Mouse (Mus musculus): ENCODE data around the gene St5. TPM values are rescaled to one million over a fixed set of nuclear protein-coding genes. Genes with fewer than 3 reads are reported as not detected.

The St5 gene
- polyA plus RNA-seq, 1 experiment from 2014 or later, result 35.8 TPM

DNA sequence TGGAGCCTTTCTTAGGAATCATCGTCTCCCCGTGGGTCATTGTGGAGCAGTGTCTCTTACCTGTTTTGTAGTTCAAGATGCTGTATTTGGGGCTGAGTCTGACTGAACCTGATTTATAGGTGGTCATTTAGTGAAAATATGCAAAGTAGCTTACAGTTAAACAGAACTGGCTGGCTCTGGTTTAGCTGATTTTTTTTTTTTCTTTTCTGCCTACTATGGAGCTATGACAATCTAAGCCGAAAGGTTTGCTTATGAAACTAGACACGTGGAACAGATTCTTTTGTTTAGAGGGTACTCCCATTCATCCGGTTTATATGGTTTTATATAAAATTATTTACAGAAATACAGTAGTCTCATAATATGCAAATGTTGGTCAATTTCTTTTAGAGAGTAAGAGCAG is 28.2 kb upstream of the St5 start, which contains the start of gene Ascl3:
Ascl3 (minus strand) TSS at position 101 of the 400 bp plus-strand sequence.
- WGBS, result 91% methylated on average over 5 of the region's 5 CpGs
- no peaks in the 10 kb centered on the region for H3K27me3 ChIP-seq (ENCODE audit: control insufficient read depth, insufficient read depth, low read length)
- H3K9me3 ChIP-seq (ENCODE audit: control insufficient read depth, low read length), result no peaks in the 10 kb centered on the region
- no peak within 1 kb of the TSS for H3K4me2 ChIP-seq (replicated peaks; ENCODE audit: low read depth, low read length)
- ATAC-seq (ENCODE audit: low FRiP score, low TSS enrichment), result no peak
- H3K9ac ChIP-seq (ENCODE audit: low read depth, low read length), result no peak within 1 kb of the TSS
- no peak within 1 kb of the TSS for H3K27ac ChIP-seq (ENCODE audit: low read depth, low read length)
- H3K4me1 ChIP-seq (ENCODE audit: control insufficient read depth, insufficient read depth, low read length), result no peaks in the 10 kb centered on the region
- H3K36me3 ChIP-seq (ENCODE audit: control insufficient read depth, insufficient read depth, low read length), result peaks cover 11% of the 10 kb centered on the region; the same call in 1 of the 2 replicates
- no peak within 1 kb of the TSS for H3K4me3 ChIP-seq (ENCODE audit: low read length)

DNA sequence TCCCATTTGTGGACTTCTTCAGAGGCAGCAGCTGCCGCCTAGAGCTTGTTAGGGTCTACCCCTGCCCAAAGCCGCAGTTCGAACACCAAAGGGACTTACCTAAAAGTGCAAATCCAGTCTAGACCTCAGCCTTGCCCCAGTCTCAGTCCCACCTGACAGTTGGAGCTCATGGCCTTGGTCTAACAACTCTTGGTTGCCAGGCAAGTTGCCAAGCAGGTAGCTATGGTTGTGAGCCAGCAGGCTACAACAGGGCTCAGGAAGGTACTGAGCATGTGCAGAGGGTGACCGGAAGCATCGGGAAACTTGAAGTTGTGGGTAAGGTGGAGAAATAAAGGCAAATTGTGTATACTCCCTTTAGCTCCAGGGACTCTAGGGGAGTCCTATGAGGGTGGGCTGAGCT is 20.3 kb upstream of the St5 start, which contains the start of gene BC051019:
BC051019 (minus strand) TSS at position 154 of the 400 bp plus-strand sequence.
- Histone ChIP-seq H3K9ac (ENCODE audit: low read depth, low read length) (no peak within 1 kb of the TSS), H3K4me2 (replicated peaks; ENCODE audit: low read depth, low read length) (no peak within 1 kb of the TSS), H3K27ac (ENCODE audit: low read depth, low read length) (no peak within 1 kb of the TSS), H3K4me3 (ENCODE audit: low read length) (no peak within 1 kb of the TSS), H3K9me3 (ENCODE audit: control insufficient read depth, low read length) (no peaks in the 10 kb centered on the region), H3K36me3 (ENCODE audit: control insufficient read depth, insufficient read depth, low read length) (no peaks in the 10 kb centered on the region), H3K4me1 (ENCODE audit: control insufficient read depth, insufficient read depth, low read length) (no peaks in the 10 kb centered on the region), H3K27me3 (ENCODE audit: control insufficient read depth, insufficient read depth, low read length) (no peaks in the 10 kb centered on the region)
- WGBS, result 95% methylated on average over 5 of the region's 5 CpGs
- no peak for ATAC-seq (ENCODE audit: low FRiP score, low TSS enrichment)

- Histone ChIP-seq H3K4me2 (replicated peaks; ENCODE audit: low read depth, low read length) (no peak overlapping the region), H3K9ac (ENCODE audit: low read depth, low read length) (no peak overlapping the region), H3K4me3 (ENCODE audit: low read length) (no peak overlapping the region), H3K27ac (ENCODE audit: low read depth, low read length) (no peak overlapping the region), H3K9me3 (ENCODE audit: control insufficient read depth, low read length) (no peaks in the 10 kb centered on the region), H3K36me3 (ENCODE audit: control insufficient read depth, insufficient read depth, low read length) (no peaks in the 10 kb centered on the region), H3K27me3 (ENCODE audit: control insufficient read depth, insufficient read depth, low read length) (no peaks in the 10 kb centered on the region), H3K4me1 (ENCODE audit: control insufficient read depth, insufficient read depth, low read length) (no peaks in the 10 kb centered on the region)
- 95% methylated on average over 8 of the region's 8 CpGs for WGBS
- no peak for ATAC-seq (ENCODE audit: low FRiP score, low TSS enrichment)
These were observed 19.7 kb upstream of the St5 start for GRCm38 (mm10) chr7:109723114-109723513.

DNA sequence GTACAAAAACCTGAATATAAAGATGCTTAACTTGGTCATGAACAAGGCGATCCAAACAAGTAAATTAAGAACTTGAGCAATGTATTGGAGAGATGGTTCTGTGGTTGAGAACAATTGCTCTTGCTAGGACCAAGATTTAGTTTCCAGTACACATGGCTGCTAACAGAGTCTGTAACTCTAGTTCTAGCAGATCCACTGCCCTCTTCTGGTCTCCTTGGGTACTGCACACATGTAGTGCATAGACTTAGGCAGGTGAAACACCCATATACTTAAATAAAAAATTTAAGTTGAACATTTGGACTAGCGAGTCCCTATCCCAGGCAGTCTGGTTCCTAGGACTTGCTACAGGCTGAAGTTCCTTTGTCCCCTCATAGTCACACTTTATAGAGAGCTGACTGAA is 19.2 kb upstream of the St5 start:
- no peak overlapping the region for H3K4me3 ChIP-seq (ENCODE audit: low read length)
- no peak overlapping the region for H3K4me2 ChIP-seq (replicated peaks; ENCODE audit: low read depth, low read length)
- H3K27me3 ChIP-seq (ENCODE audit: control insufficient read depth, insufficient read depth, low read length), result no peaks in the 10 kb centered on the region
- no peak overlapping the region for H3K27ac ChIP-seq (ENCODE audit: low read depth, low read length)
- H3K4me1 ChIP-seq (ENCODE audit: control insufficient read depth, insufficient read depth, low read length), result no peaks in the 10 kb centered on the region
- WGBS, result 93% methylated on average over 2 of the region's 2 CpGs
- H3K9ac ChIP-seq (ENCODE audit: low read depth, low read length), result no peak overlapping the region
- H3K9me3 ChIP-seq (ENCODE audit: control insufficient read depth, low read length), result no peaks in the 10 kb centered on the region
- H3K36me3 ChIP-seq (ENCODE audit: control insufficient read depth, insufficient read depth, low read length), result no peaks in the 10 kb centered on the region
- no peak for ATAC-seq (ENCODE audit: low FRiP score, low TSS enrichment)

- no peak overlapping the region for H3K27ac ChIP-seq (ENCODE audit: low read depth, low read length)
- no peaks in the 10 kb centered on the region for H3K27me3 ChIP-seq (ENCODE audit: control insufficient read depth, insufficient read depth, low read length)
- H3K4me2 ChIP-seq (replicated peaks; ENCODE audit: low read depth, low read length), result no peak overlapping the region
- H3K9ac ChIP-seq (ENCODE audit: low read depth, low read length), result no peak overlapping the region
- no peak overlapping the region for H3K4me3 ChIP-seq (ENCODE audit: low read length)
- ATAC-seq (ENCODE audit: low FRiP score, low TSS enrichment), result no peak
- WGBS, result 64% methylated on average over 9 of the region's 9 CpGs
- H3K36me3 ChIP-seq (ENCODE audit: control insufficient read depth, insufficient read depth, low read length), result no peaks in the 10 kb centered on the region
- no peaks in the 10 kb centered on the region for H3K9me3 ChIP-seq (ENCODE audit: control insufficient read depth, low read length)
- H3K4me1 ChIP-seq (ENCODE audit: control insufficient read depth, insufficient read depth, low read length), result no peaks in the 10 kb centered on the region
These were observed 15.9 kb upstream of the St5 start for GRCm38 (mm10) chr7:109719286-109719685.

DNA sequence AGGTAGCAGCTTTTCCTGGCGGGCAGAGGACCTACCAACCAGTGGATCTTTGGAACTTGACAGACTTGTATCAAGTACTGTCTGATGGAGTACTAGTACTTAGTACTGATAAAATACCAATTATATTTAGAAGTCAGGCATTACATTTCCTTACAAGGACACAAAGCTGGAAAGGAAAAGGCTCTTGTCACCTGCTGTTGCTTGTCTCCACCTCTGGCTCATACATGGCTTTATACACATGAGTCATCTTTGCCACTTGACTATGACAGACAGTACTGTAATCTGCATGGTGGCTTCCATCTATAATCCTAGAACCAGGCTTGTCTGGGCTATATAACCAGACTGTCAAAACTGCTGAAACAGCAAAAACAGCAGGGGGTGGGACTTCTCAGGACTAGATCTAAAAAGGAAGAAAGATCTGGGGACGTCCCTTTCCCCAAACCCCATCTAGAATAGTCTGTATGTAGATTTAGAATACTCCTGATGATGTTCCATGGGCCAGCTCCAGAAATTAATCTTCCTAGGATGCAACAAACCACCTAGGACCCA is 10.1 kb upstream of the St5 start:
- H3K36me3 ChIP-seq (ENCODE audit: control insufficient read depth, insufficient read depth, low read length), result peaks cover 19% of the 10 kb centered on the region; the same call in 1 of the 2 replicates
- H3K9me3 ChIP-seq (ENCODE audit: control insufficient read depth, low read length), result no peaks in the 10 kb centered on the region
- H3K4me2 ChIP-seq (replicated peaks; ENCODE audit: low read depth, low read length), result no peak overlapping the region
- no peak for ATAC-seq (ENCODE audit: low FRiP score, low TSS enrichment)
- H3K4me3 ChIP-seq (ENCODE audit: low read length), result no peak overlapping the region
- H3K4me1 ChIP-seq (ENCODE audit: control insufficient read depth, insufficient read depth, low read length), result peaks cover under 1% of the 10 kb centered on the region; the same call in 1 of the 2 replicates
- WGBS, result 90% methylated on average over 2 of the region's 2 CpGs
- no peak overlapping the region for H3K27ac ChIP-seq (ENCODE audit: low read depth, low read length)
- no peak overlapping the region for H3K9ac ChIP-seq (ENCODE audit: low read depth, low read length)
- H3K27me3 ChIP-seq (ENCODE audit: control insufficient read depth, insufficient read depth, low read length), result no peaks in the 10 kb centered on the region

DNA sequence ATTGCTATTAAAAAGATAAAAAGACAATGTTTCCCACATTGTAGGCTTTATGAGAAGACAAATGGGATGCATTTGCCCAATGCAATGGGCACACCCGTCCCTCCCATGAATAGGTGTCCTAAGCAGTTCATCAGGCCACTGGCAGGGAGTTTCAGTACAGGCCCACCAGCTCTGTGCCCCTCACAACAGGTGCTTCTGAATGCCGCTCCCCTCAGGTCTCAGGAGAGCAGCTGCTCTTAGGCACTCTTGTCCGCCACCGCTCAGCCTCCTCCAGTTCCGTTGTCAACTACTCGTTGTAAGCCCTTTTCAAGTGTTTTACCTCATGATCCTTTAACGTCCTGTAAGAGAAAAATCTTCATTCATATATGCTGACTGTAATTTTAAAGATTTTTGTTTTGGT is 8.8 kb upstream of the St5 start:
- ATAC-seq (ENCODE audit: low FRiP score, low TSS enrichment), result no peak
- Histone ChIP-seq H3K4me1 (ENCODE audit: control insufficient read depth, insufficient read depth, low read length) (peaks cover 5% of the 10 kb centered on the region; the same call in 1 of the 2 replicates), H3K27ac (ENCODE audit: low read depth, low read length) (no peak overlapping the region), H3K9me3 (ENCODE audit: control insufficient read depth, low read length) (no peaks in the 10 kb centered on the region), H3K36me3 (ENCODE audit: control insufficient read depth, insufficient read depth, low read length) (peaks cover 19% of the 10 kb centered on the region; the same call in 1 of the 2 replicates), H3K27me3 (ENCODE audit: control insufficient read depth, insufficient read depth, low read length) (no peaks in the 10 kb centered on the region), H3K4me2 (replicated peaks; ENCODE audit: low read depth, low read length) (no peak overlapping the region), H3K4me3 (ENCODE audit: low read length) (no peak overlapping the region), H3K9ac (ENCODE audit: low read depth, low read length) (no peak overlapping the region)
- 77% methylated on average over 7 of the region's 7 CpGs for WGBS

DNA sequence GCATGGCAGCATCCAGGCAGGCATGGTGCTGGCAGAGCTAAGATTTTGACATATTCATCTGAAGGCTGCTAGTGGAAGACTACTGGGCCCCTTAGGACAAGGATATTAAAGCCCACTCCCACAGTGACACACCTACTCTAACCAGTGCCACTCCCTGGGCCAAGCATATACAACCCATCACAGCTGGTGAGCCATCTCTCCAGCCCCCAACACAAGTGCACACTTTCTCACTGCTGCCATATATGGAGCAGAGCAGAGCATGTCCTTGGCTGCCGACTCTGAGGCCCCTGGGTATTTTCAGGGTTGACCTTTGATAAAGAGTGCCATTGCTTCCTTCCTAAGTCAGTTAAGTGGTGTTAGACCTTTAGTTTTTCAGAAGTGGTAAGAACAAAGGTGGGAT is 6.7 kb upstream of the St5 start:
- H3K4me2 ChIP-seq (replicated peaks; ENCODE audit: low read depth, low read length), result no peak overlapping the region
- H3K9me3 ChIP-seq (ENCODE audit: control insufficient read depth, low read length), result no peaks in the 10 kb centered on the region
- H3K9ac ChIP-seq (ENCODE audit: low read depth, low read length), result no peak overlapping the region
- no peaks in the 10 kb centered on the region for H3K27me3 ChIP-seq (ENCODE audit: control insufficient read depth, insufficient read depth, low read length)
- H3K27ac ChIP-seq (ENCODE audit: low read depth, low read length), result no peak overlapping the region
- no peak for ATAC-seq (ENCODE audit: low FRiP score, low TSS enrichment)
- H3K4me3 ChIP-seq (ENCODE audit: low read length), result no peak overlapping the region
- H3K4me1 ChIP-seq (ENCODE audit: control insufficient read depth, insufficient read depth, low read length), result peaks cover 5% of the 10 kb centered on the region; the same call in 1 of the 2 replicates
- WGBS, result 79% methylated on average over 1 of the region's 1 CpGs
- peaks cover 19% of the 10 kb centered on the region; the same call in 1 of the 2 replicates for H3K36me3 ChIP-seq (ENCODE audit: control insufficient read depth, insufficient read depth, low read length)

- Histone ChIP-seq H3K27me3 (ENCODE audit: control insufficient read depth, insufficient read depth, low read length) (no peaks in the 10 kb centered on the region), H3K4me3 (ENCODE audit: low read length) (no peak overlapping the region), H3K9me3 (ENCODE audit: control insufficient read depth, low read length) (no peaks in the 10 kb centered on the region), H3K9ac (ENCODE audit: low read depth, low read length) (no peak overlapping the region), H3K27ac (ENCODE audit: low read depth, low read length) (peak overlapping the region; percentile 53; the same call in 1 of the 2 replicates), H3K4me1 (ENCODE audit: control insufficient read depth, insufficient read depth, low read length) (peaks cover 9% of the 10 kb centered on the region), H3K36me3 (ENCODE audit: control insufficient read depth, insufficient read depth, low read length) (peaks cover 19% of the 10 kb centered on the region; the same call in 1 of the 2 replicates), H3K4me2 (replicated peaks; ENCODE audit: low read depth, low read length) (no peak overlapping the region)
- ATAC-seq (ENCODE audit: low FRiP score, low TSS enrichment), result peak; percentile 54; the same call in 1 of the 2 replicates
- 50% methylated on average over 3 of the region's 3 CpGs for WGBS
These were observed 5.6 kb upstream of the St5 start for GRCm38 (mm10) chr7:109708961-109709382.

All from kidney, embryonic 14.5 days (tissue).